8 mouse cellular contexts compared by ENCODE assay signal in genomic region chr6:134034436-134034835, GRCm38 (mm10). TPM values are rescaled to one million over a fixed set of nuclear protein-coding genes. Genes with fewer than 3 reads are reported as not detected.
DNase-seq lines count a peak whose midpoint lies in the region; ATAC-seq and TF ChIP-seq lines count a peak whose summit lies in the region.

No protein-coding gene starts in this region.

- WGBS in cerebellum, adult 2 months, result 2% methylated on average over 8 of the region's 8 CpGs
- WGBS in heart, embryonic 16.5 days, result 1% methylated on average over 8 of the region's 8 CpGs
- 1% methylated on average over 8 of the region's 8 CpGs for WGBS in liver, embryonic 13.5 days (ENCODE audit: insufficient replicate concordance)

- ATAC-seq in heart, embryonic 16.5 days (replicated peaks; ENCODE audit: extremely low read depth, insufficient read depth, low FRiP score), result no peak
- no peak for ATAC-seq in liver, embryonic 13.5 days (ENCODE audit: low read depth)

- no peaks in the 10 kb centered on the region for H3K36me3 ChIP-seq in heart, embryonic 16.5 days (ENCODE audit: control insufficient read depth, insufficient read depth)
- H3K36me3 ChIP-seq in liver, embryonic 13.5 days, result no peaks in the 10 kb centered on the region

- no peak for TF ChIP-seq CTCF in layer of hippocampus, adult 2 months (conservative IDR thresholded peaks at IDR 0.05)
- TF ChIP-seq CTCF in cerebellum, adult 2 months (IDR thresholded peaks at IDR 0.05; ENCODE audit: borderline replicate concordance, insufficient read depth, low read depth, low read length), result no peak

- peak overlapping the region; percentile 99 for H3K27ac ChIP-seq in layer of hippocampus, adult 2 months
- peak overlapping the region; percentile 91 for H3K27ac ChIP-seq in cerebellum, adult 2 months (ENCODE audit: insufficient read depth, low read length)
- peak overlapping the region; percentile 100 for H3K27ac ChIP-seq in heart, embryonic 16.5 days (ENCODE audit: low read length)
- peak overlapping the region; percentile 87; the same call in 1 of the 2 replicates for H3K27ac ChIP-seq in liver, embryonic 13.5 days

- H3K4me1 ChIP-seq in cerebellum, adult 2 months (ENCODE audit: control insufficient read depth, insufficient read depth, low read length), result no peaks in the 10 kb centered on the region
- H3K4me1 ChIP-seq in heart, embryonic 16.5 days (ENCODE audit: control insufficient read depth, insufficient read depth, low read length), result peaks cover 24% of the 10 kb centered on the region
- peaks cover 40% of the 10 kb centered on the region for H3K4me1 ChIP-seq in liver, embryonic 13.5 days (replicated peaks)

- no peaks in the 10 kb centered on the region for H3K9me3 ChIP-seq in heart, embryonic 16.5 days (replicated peaks; ENCODE audit: control insufficient read depth, low read length)
- no peaks in the 10 kb centered on the region for H3K9me3 ChIP-seq in liver, embryonic 13.5 days (replicated peaks)

- TF ChIP-seq POLR2A in cerebellum, adult 2 months (IDR thresholded peaks at IDR 0.05; ENCODE audit: borderline replicate concordance, insufficient read depth, low read length), result no peak

- peak overlapping the region; percentile 96 for H3K9ac ChIP-seq in heart, embryonic 16.5 days (ENCODE audit: low read length)
- peak overlapping the region; percentile 82 for H3K9ac ChIP-seq in liver, embryonic 13.5 days

- no peak for DNase-seq in layer of hippocampus, adult 2 months (ENCODE audit: low spot score in 2 of 2)
- no peak for DNase-seq in layer of hippocampus, adult 18-20 months (ENCODE audit: low spot score in 2 of 2)
- peak in 1 of 2 experiments; percentile 40 for DNase-seq in cerebellum, adult 2 months
- DNase-seq in liver, embryonic 13.5 days, result no peak
- no peak for DNase-seq in right cerebral cortex, adult 2 months (ENCODE audit: low spot score in 2 of 2)
- no peak for DNase-seq in urinary bladder, adult 2 months (ENCODE audit: low spot score)
- DNase-seq in spleen, postnatal 14 days (ENCODE audit: low spot score in 2 of 2), result no peak

- H3K4me3 ChIP-seq in layer of hippocampus, adult 2 months, result peak overlapping the region; percentile 99
- H3K4me3 ChIP-seq in cerebellum, adult 2 months (replicated peaks; ENCODE audit: insufficient read depth, low read depth, low read length), result peak overlapping the region; percentile 72
- peak overlapping the region; percentile 77 for H3K4me3 ChIP-seq in heart, embryonic 16.5 days (ENCODE audit: low read length)
- peak overlapping the region; percentile 77 for H3K4me3 ChIP-seq in liver, embryonic 13.5 days (replicated peaks)

- H3K27me3 ChIP-seq in cerebellum, adult 2 months (ENCODE audit: control insufficient read depth, insufficient read depth, low read length), result no peaks in the 10 kb centered on the region
- no peaks in the 10 kb centered on the region for H3K27me3 ChIP-seq in heart, embryonic 16.5 days (ENCODE audit: control insufficient read depth, insufficient read depth, low read length)
- no peaks in the 10 kb centered on the region for H3K27me3 ChIP-seq in liver, embryonic 13.5 days

- H3K4me2 ChIP-seq in heart, embryonic 16.5 days (ENCODE audit: low read depth, low read length), result peak overlapping the region; percentile 63
- peak overlapping the region; percentile 92 for H3K4me2 ChIP-seq in liver, embryonic 13.5 days

RNA-seq across cellular contexts. Expression of gene Etv6, which starts 1.1 kb away (rescaled TPM):
- total RNA-seq in layer of hippocampus, adult 2 months (2021), result 1 to 10 TPM; 9.2 to 9.8 TPM
- total RNA-seq in layer of hippocampus, adult 18-20 months (2021), result 10 to 100 TPM in 1 of 2 experiments, 1 to 10 TPM in 1; 9.2 to 12.4 TPM
- polyA plus RNA-seq in cerebellum, adult 2 months (2012; rRNA removed), result 8.9 and 9.1 TPM in 2 replicates
- polyA plus RNA-seq in heart, embryonic 16.5 days (2015; fragmentation: Nextera tagmentation; extraction: Ambion mirVana), result 10.5 and 12.3 TPM in 2 replicates
- 3.5 and 4.6 TPM in 2 replicates for polyA plus RNA-seq in liver, embryonic 13.5 days (2015; fragmentation: Nextera tagmentation; extraction: Ambion mirVana)
- polyA plus RNA-seq in urinary bladder, adult 2 months (2012; rRNA removed), result 29.9 and 31.5 TPM in 2 replicates
